Mouse (Mus musculus): ENCODE data around the gene BC049715.
"Not testable (repeated sequence)": the region's sequence is repeated elsewhere in the genome, so short reads cannot be mapped to it uniquely, and the experiment has no call there.

- not testable (repeated sequence) for TF ChIP-seq FLI1 (IDR thresholded peaks at IDR 0.05; ENCODE audit: low read length); GATA1 (IDR thresholded peaks at IDR 0.05; ENCODE audit: borderline replicate concordance, low read length)
Observed at GRCm38 (mm10) chr6:136884766-136885165, 57.3 kb downstream of the BC049715 start.
